Mouse (Mus musculus) spleen, embryonic (tissue): ENCODE results near the gene Tlr9.

ENCODE experiments used
- CTCF ChIA-PET: fragments of 350-600 bp; sonication (Branson Sonifier 250); formaldehyde crosslinking; loops from one replicate; lab custom pipeline; 2022; lab: Charles Lee

Tlr9 gene

GRCm38 (mm10) chr9:106263381-106263924, 41.1 kb downstream of the Tlr9 start:
- CTCF ChIA-PET: interaction anchor here (0.7 kb wide), 1 partner anchor 67 kb away, joined by 8 read pairs; no protein-coding TSS in a partner anchor

- CTCF ChIA-PET: no interaction called here
Measured at GRCm38 (mm10) chr9:106265358-106266075, 43.1 kb downstream of the Tlr9 start.

GRCm38 (mm10) chr9:106266936-106267657, 44.7 kb downstream of the Tlr9 start:
- CTCF ChIA-PET: no interaction called here

DNA sequence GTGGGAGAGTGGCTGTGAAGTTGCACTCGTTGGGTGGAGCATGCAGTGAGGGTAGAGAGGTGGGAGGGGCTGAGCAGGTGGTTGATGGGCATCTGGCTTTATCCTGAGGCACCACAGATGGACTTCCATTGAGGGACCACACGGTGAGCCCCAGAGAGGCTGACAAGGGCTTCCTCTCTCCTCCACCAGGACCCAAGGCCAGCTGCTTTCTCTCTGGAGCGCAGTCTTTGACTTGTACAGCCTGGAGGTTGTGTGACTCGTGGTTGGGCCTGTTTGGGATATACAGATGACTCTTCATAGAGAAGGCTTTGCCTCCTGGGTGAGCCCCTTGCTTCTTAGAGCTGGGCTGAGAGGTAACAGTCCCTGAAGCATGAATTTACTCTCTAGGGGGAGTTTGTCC, 46.0 kb downstream of the Tlr9 start:
- CTCF ChIA-PET: no interaction called here

DNA sequence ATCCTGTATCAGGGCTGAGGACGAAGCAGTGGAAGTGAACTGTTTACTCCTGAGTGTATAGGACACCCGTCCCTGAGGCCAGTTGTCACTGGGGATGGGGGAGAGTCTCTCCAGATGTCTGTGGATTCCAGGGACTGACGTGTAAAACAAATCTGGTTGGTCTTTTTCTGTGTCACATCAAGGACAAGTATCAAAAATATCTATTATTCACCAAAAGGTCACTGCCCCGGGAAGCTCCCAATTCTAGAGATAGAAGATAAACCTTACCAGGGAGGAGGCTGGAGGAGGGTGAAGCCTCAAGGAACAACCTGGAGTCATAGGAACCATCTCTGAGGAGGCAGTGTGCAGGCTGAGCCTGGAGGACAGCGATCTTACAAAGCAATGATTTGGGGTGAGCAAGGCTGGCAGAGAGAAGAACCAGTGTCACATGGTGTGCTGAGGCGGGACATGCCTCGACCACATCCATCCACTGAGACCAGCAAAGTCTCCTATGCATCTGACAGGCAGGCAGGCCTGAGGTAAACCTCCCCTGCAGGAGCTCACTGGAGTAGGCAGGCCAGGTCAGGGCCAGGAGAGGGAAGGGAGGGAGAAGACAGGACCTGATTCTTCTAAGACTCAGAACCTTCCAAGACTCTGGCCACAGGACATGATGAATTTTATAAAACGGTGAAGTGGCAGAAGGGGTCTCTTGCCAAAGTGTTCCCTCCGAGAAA, 46.8 kb downstream of the Tlr9 start:
- CTCF ChIA-PET: no interaction called here

- CTCF ChIA-PET: no interaction called here
Measured at GRCm38 (mm10) chr9:106269879-106270278, 47.5 kb downstream of the Tlr9 start.

- CTCF ChIA-PET: interaction anchor here (0.8 kb wide), 1 partner anchor 414 kb away, joined by 5 read pairs; no protein-coding TSS in a partner anchor
Measured at GRCm38 (mm10) chr9:106270656-106271055, 48.3 kb downstream of the Tlr9 start.

DNA sequence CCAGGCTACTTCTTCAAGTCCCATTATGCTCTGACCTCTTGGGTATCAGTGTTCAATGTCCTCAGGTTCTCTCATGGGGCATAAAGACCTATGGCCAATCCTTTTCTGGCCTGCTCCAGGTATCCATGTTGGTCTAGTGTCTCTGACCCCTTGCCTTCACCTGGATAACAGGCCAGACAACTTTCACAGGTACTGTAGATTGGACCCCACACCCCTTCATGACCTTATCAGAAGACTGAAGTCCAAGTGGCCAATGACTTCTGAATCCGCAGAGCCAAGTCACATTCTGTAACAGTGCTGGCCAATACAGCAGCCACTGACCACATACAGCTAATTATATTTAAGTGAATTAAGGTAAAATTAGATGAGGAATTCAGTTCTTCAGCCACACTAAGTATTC, 49.9 kb downstream of the Tlr9 start:
- CTCF ChIA-PET: no interaction called here

DNA sequence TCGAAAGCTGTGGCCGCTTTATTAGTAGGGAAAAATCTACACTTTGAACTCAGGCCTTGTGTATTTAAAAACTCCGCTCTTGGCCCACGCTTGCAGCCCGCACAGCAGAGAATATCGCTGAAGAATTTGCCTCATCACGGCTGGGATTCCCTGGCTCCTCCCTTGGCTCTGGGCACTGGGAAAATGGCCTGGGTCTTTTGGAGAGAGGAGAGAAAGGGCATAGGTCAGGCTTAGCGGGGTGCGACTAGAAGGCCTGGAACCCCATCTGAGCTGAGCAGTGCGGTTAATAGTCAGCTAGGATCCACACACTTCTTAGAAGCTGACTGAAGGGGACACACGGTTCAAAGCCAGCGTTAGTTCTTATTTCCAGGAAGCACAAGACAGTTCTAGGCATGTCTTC, 50.9 kb downstream of the Tlr9 start:
- CTCF ChIA-PET: interaction anchor here (0.6 kb wide), 1 partner anchor 43 kb away, joined by 8 read pairs; no protein-coding TSS in a partner anchor

DNA sequence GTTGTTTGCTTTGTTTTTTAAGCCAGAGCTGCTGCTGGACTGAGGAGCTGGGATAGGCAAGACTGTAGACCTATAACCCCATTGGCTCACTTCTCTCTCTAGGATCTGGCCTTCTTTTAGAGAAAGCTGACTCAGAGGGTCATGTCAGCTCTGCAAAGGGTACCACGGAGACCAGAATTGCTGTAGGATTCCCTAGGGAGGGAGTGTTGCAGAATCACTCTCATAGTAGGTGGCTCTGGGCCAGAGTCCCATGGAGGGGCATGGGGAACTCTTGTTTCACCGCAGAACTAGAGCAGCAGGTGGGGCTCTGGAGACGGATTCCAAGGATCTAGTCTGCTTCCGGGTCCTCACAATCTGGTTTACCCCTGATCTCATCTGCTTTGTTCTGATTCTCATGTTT, 51.4 kb downstream of the Tlr9 start:
- CTCF ChIA-PET: interaction anchor here (0.6 kb wide), 1 partner anchor 44 kb away, joined by 8 read pairs; no protein-coding TSS in a partner anchor

- CTCF ChIA-PET: no interaction called here
Measured at GRCm38 (mm10) chr9:106274652-106275180, 52.3 kb downstream of the Tlr9 start.

GRCm38 (mm10) chr9:106275806-106276205, 53.4 kb downstream of the Tlr9 start:
- CTCF ChIA-PET: no interaction called here
